Mouse (Mus musculus): ENCODE measurements around the gene Olfr1419. TPM values are rescaled to one million over a fixed set of nuclear protein-coding genes. Genes with fewer than 3 reads are reported as not detected.
"Not testable (repeated sequence)": the region's sequence is repeated elsewhere in the genome, so short reads cannot be mapped to it uniquely, and the experiment has no call there.

Gene Olfr1419
- not detected for total RNA-seq (2021)

GRCm38 (mm10) chr19:11875006-11875405 lies at the start of gene Olfr1419:
TSS of gene Olfr1419 (minus strand) at chr19:11875106.
- no peak for DNase-seq (ENCODE audit: extremely low spot score in 1 of 2, low spot score in 1 of 2)

GRCm38 (mm10) chr19:11922515-11922914 lies 47.6 kb upstream of the Olfr1419 start:
- not testable (repeated sequence) for DNase-seq (ENCODE audit: extremely low spot score in 1 of 2, low spot score in 1 of 2)

- no peak for DNase-seq (ENCODE audit: extremely low spot score in 1 of 2, low spot score in 1 of 2)
Measured at GRCm38 (mm10) chr19:11922068-11922467, 47.2 kb upstream of the Olfr1419 start.

GRCm38 (mm10) chr19:11915804-11916203 lies 40.9 kb upstream of the Olfr1419 start:
- no peak for DNase-seq (ENCODE audit: extremely low spot score in 1 of 2, low spot score in 1 of 2)

GRCm38 (mm10) chr19:11912533-11913121 lies 37.7 kb upstream of the Olfr1419 start:
- DNase-seq (ENCODE audit: extremely low spot score in 1 of 2, low spot score in 1 of 2): peak in 1 of 2 experiments; percentile 32

- peak; percentile 95 to 97 for DNase-seq (ENCODE audit: extremely low spot score in 1 of 2, low spot score in 1 of 2)
Measured at GRCm38 (mm10) chr19:11912037-11912532, 37.2 kb upstream of the Olfr1419 start, which contains the start of gene Patl1. TSS of gene Patl1 (plus strand) at chr19:11912399.

- DNase-seq (ENCODE audit: extremely low spot score in 1 of 2, low spot score in 1 of 2): no peak
Measured at GRCm38 (mm10) chr19:11911603-11912002, 36.7 kb upstream of the Olfr1419 start.

GRCm38 (mm10) chr19:11911021-11911420 lies 36.1 kb upstream of the Olfr1419 start:
- DNase-seq (ENCODE audit: extremely low spot score in 1 of 2, low spot score in 1 of 2): no peak

- DNase-seq (ENCODE audit: extremely low spot score in 1 of 2, low spot score in 1 of 2): no peak
Measured at GRCm38 (mm10) chr19:11886265-11886664, 11.4 kb upstream of the Olfr1419 start, which contains the start of gene Olfr1420. TSS of gene Olfr1420 (plus strand) at chr19:11886565.

- not testable (repeated sequence) for DNase-seq (ENCODE audit: extremely low spot score in 1 of 2, low spot score in 1 of 2)
Measured at GRCm38 (mm10) chr19:11878404-11878803, 3.5 kb upstream of the Olfr1419 start.

GRCm38 (mm10) chr19:11867837-11868236 lies 7.1 kb downstream of the Olfr1419 start:
- no peak for DNase-seq (ENCODE audit: extremely low spot score in 1 of 2, low spot score in 1 of 2)

- DNase-seq (ENCODE audit: extremely low spot score in 1 of 2, low spot score in 1 of 2): no peak
Measured at GRCm38 (mm10) chr19:11860966-11861365, 13.9 kb downstream of the Olfr1419 start, which contains the start of gene Olfr1418. TSS of gene Olfr1418 (minus strand) at chr19:11861066.

- no peak for DNase-seq (ENCODE audit: extremely low spot score in 1 of 2, low spot score in 1 of 2)
Measured at GRCm38 (mm10) chr19:11856506-11856905, 18.4 kb downstream of the Olfr1419 start.

GRCm38 (mm10) chr19:11854821-11855220 lies 20.1 kb downstream of the Olfr1419 start:
- DNase-seq (ENCODE audit: extremely low spot score in 1 of 2, low spot score in 1 of 2): no peak

- no peak for DNase-seq (ENCODE audit: extremely low spot score in 1 of 2, low spot score in 1 of 2)
Measured at GRCm38 (mm10) chr19:11852652-11853051, 22.3 kb downstream of the Olfr1419 start.

- no peak for DNase-seq (ENCODE audit: extremely low spot score in 1 of 2, low spot score in 1 of 2)
Measured at GRCm38 (mm10) chr19:11846333-11846732, 28.6 kb downstream of the Olfr1419 start.

- DNase-seq (ENCODE audit: extremely low spot score in 1 of 2, low spot score in 1 of 2): no peak
Measured at GRCm38 (mm10) chr19:11839119-11839518, 35.8 kb downstream of the Olfr1419 start, which contains the start of gene Olfr1417. TSS of gene Olfr1417 (minus strand) at chr19:11839219.

- no peak for DNase-seq (ENCODE audit: extremely low spot score in 1 of 2, low spot score in 1 of 2)
Measured at GRCm38 (mm10) chr19:11823346-11824065, 51.4 kb downstream of the Olfr1419 start.

- no peak for DNase-seq (ENCODE audit: extremely low spot score in 1 of 2, low spot score in 1 of 2)
Measured at GRCm38 (mm10) chr19:11820211-11820610, 54.7 kb downstream of the Olfr1419 start.

- DNase-seq (ENCODE audit: extremely low spot score in 1 of 2, low spot score in 1 of 2): peak; percentile 51 to 78
Measured at GRCm38 (mm10) chr19:11819800-11820199, 55.1 kb downstream of the Olfr1419 start.

- no peak for DNase-seq (ENCODE audit: extremely low spot score in 1 of 2, low spot score in 1 of 2)
Measured at GRCm38 (mm10) chr19:11819143-11819700, 55.7 kb downstream of the Olfr1419 start, which contains the start of gene Stx3. TSS of gene Stx3 (minus strand) at chr19:11819403.
